Mouse (Mus musculus) embryonic facial prominence, embryonic 11.5 days (tissue): ENCODE results near the gene Saxo1. TPM values are rescaled to one million over a fixed set of nuclear protein-coding genes. Genes with fewer than 3 reads are reported as not detected.

Experiments used
- ATAC-seq: fragments of 200-750 bp; cut with Nextera tagmentation; replicated peaks from 2 replicates; pipeline ENCODE4 v1.8.0; 2017; ENCODE audit warnings: low read depth; ENCODE audit not compliant: insufficient number of reproducible peaks, low FRiP score, low TSS enrichment
- DNase-seq: peaks from one replicate; pipeline ENCODE4 v3.0.0-alpha.2; 2015; ENCODE audit warnings: low spot score
- H3K27ac ChIP-seq: fragments of 300-500 bp; sonication (generic); replicated peaks from 2 replicates; pipeline ENCODE4 v1.5.1; 2014; ENCODE audit warnings: mild to moderate bottlenecking, low read depth, low read length, control low read depth
- H3K27me3 ChIP-seq: fragments of 300-500 bp; sonication (generic); 2 replicates; pipeline ENCODE4 v1.6.1; 2014; ENCODE audit warnings: mild to moderate bottlenecking, low read length, moderate library complexity, mixed read lengths; ENCODE audit not compliant: control insufficient read depth, insufficient read depth
- H3K36me3 ChIP-seq: fragments of 300-500 bp; sonication (generic); replicated peaks from 2 replicates; pipeline ENCODE4 v1.6.1; 2014; ENCODE audit warnings: low read depth, mild to moderate bottlenecking, low read length, moderate library complexity, mixed read lengths; ENCODE audit not compliant: control insufficient read depth, insufficient read depth
- H3K4me1 ChIP-seq: fragments of 300-500 bp; sonication (generic); 2 replicates; pipeline ENCODE4 v1.6.1; 2014; ENCODE audit warnings: low read length, mixed read lengths; ENCODE audit not compliant: control insufficient read depth, insufficient read depth
- H3K4me2 ChIP-seq: fragments of 300-500 bp; sonication (generic); 2 replicates; pipeline ENCODE4 v1.6.1; 2014; ENCODE audit warnings: low read depth, mild to moderate bottlenecking, control low read depth, low read length, moderate library complexity
- H3K4me3 ChIP-seq: fragments of 300-500 bp; sonication (generic); 2 replicates; pipeline ENCODE4 v1.5.1; 2014; ENCODE audit warnings: low read depth, low read length, control low read depth
- H3K9ac ChIP-seq: fragments of 300-500 bp; sonication (generic); replicated peaks from 2 replicates; pipeline ENCODE4 v1.6.1; 2014; ENCODE audit warnings: mild to moderate bottlenecking, control low read depth, low read length
- H3K9me3 ChIP-seq: fragments of 300-500 bp; sonication (generic); replicated peaks from 2 replicates; pipeline ENCODE4 v1.6.1; 2016; ENCODE audit warnings: mild to moderate bottlenecking, low read length, inconsistent platforms, mixed read lengths; ENCODE audit not compliant: control insufficient read depth
- WGBS: fragments of 180-500 bp; shearing (Covaris S2); extraction: QIAGEN DNeasy Blood & Tissue Kit; methylation state at CpG from one replicate; pipeline ENCODE4 v1.1.7; 2014; 5-methylcytosine and 5-hydroxymethylcytosine counted together
- polyA plus RNA-seq: library from polyadenylated mRNA; unstranded; fragments of >200 nt; fragmentation: Nextera tagmentation; extraction: Ambion mirVana; gene quantifications from 2 replicates; pipeline ENCODE4 v1.2.1, GENCODE M21; 2014

Saxo1 gene
- polyA plus RNA-seq, 1 experiment from 2014 or later, result not detected

- H3K9ac ChIP-seq, result no peak overlapping the region
- DNase-seq (no peak), ATAC-seq (no peak)
- H3K4me3 ChIP-seq, result no peak overlapping the region
- no peaks in the 10 kb centered on the region for H3K36me3 ChIP-seq
- no peaks in the 10 kb centered on the region for H3K4me1 ChIP-seq
- no peak overlapping the region for H3K4me2 ChIP-seq
- H3K27me3 ChIP-seq, result no peaks in the 10 kb centered on the region
- no peak overlapping the region for H3K27ac ChIP-seq
- no peaks in the 10 kb centered on the region for H3K9me3 ChIP-seq
- WGBS, result 89% methylated on average over 4 of the region's 4 CpGs
Observed at GRCm38 (mm10) chr4:86486491-86486890, 71.6 kb downstream of the Saxo1 start.

- no peak overlapping the region for H3K4me3 ChIP-seq
- H3K27me3 ChIP-seq, result no peaks in the 10 kb centered on the region
- H3K36me3 ChIP-seq, result no peaks in the 10 kb centered on the region
- 64% methylated on average over 6 of the region's 6 CpGs for WGBS
- no peak for DNase-seq
- H3K9me3 ChIP-seq, result no peaks in the 10 kb centered on the region
- H3K27ac ChIP-seq, result no peak overlapping the region
- ATAC-seq, result no peak
- H3K4me1 ChIP-seq, result no peaks in the 10 kb centered on the region
- H3K4me2 ChIP-seq, result no peak overlapping the region
- H3K9ac ChIP-seq, result no peak overlapping the region
Observed at GRCm38 (mm10) chr4:86485052-86485451, 73.1 kb downstream of the Saxo1 start.

GRCm38 (mm10) chr4:86483686-86484085, 74.4 kb downstream of the Saxo1 start:
- no peak overlapping the region for H3K9ac ChIP-seq
- H3K36me3 ChIP-seq, result no peaks in the 10 kb centered on the region
- no peak overlapping the region for H3K4me3 ChIP-seq
- 56% methylated on average over 8 of the region's 8 CpGs for WGBS
- H3K27me3 ChIP-seq, result no peaks in the 10 kb centered on the region
- no peak overlapping the region for H3K27ac ChIP-seq
- ATAC-seq (no peak), DNase-seq (peak; percentile 53)
- H3K9me3 ChIP-seq, result no peaks in the 10 kb centered on the region
- no peak overlapping the region for H3K4me2 ChIP-seq
- no peaks in the 10 kb centered on the region for H3K4me1 ChIP-seq

- Histone ChIP-seq H3K9ac (no peak overlapping the region), H3K36me3 (no peaks in the 10 kb centered on the region), H3K4me2 (no peak overlapping the region), H3K4me3 (no peak overlapping the region), H3K4me1 (no peaks in the 10 kb centered on the region), H3K9me3 (no peaks in the 10 kb centered on the region), H3K27ac (no peak overlapping the region), H3K27me3 (no peaks in the 10 kb centered on the region)
- no peak for DNase-seq
- no peak for ATAC-seq
- 87% methylated on average over 6 of the region's 6 CpGs for WGBS
Observed at GRCm38 (mm10) chr4:86483013-86483615, 75.0 kb downstream of the Saxo1 start.

- Histone ChIP-seq H3K9me3 (no peaks in the 10 kb centered on the region), H3K9ac (no peak overlapping the region), H3K4me1 (no peaks in the 10 kb centered on the region), H3K27ac (no peak overlapping the region), H3K27me3 (no peaks in the 10 kb centered on the region), H3K4me2 (no peak overlapping the region), H3K4me3 (no peak overlapping the region), H3K36me3 (no peaks in the 10 kb centered on the region)
- ATAC-seq (no peak), DNase-seq (no peak)
- 71% methylated on average over 3 of the region's 3 CpGs for whole genome bisulfite sequencing
Observed at GRCm38 (mm10) chr4:86480891-86481290, 77.2 kb downstream of the Saxo1 start.

- ATAC-seq (no peak), DNase-seq (peak; percentile 70)
Observed at GRCm38 (mm10) chr4:86464808-86465207, 93.3 kb downstream of the Saxo1 start.

GRCm38 (mm10) chr4:86450468-86450867, 107.7 kb downstream of the Saxo1 start:
- WGBS, result 88% methylated on average over 3 of the region's 3 CpGs
- Histone ChIP-seq H3K27me3 (no peaks in the 10 kb centered on the region), H3K36me3 (no peaks in the 10 kb centered on the region), H3K9ac (no peak overlapping the region), H3K4me2 (no peak overlapping the region), H3K9me3 (no peaks in the 10 kb centered on the region), H3K4me1 (no peaks in the 10 kb centered on the region), H3K4me3 (no peak overlapping the region), H3K27ac (no peak overlapping the region)
- no peak for DNase-seq
- no peak for ATAC-seq

More at GRCm38 (mm10) chr4:86464808-86465207, 93.3 kb downstream of the Saxo1 start:
- Histone ChIP-seq H3K4me3 (no peak overlapping the region), H3K27ac (no peak overlapping the region), H3K9me3 (no peaks in the 10 kb centered on the region), H3K4me2 (no peak overlapping the region), H3K4me1 (no peaks in the 10 kb centered on the region), H3K27me3 (no peaks in the 10 kb centered on the region), H3K36me3 (no peaks in the 10 kb centered on the region), H3K9ac (no peak overlapping the region)
- 42% methylated on average over 5 of the region's 5 CpGs for WGBS

- ATAC-seq (no peak), DNase-seq (no peak)
- Histone ChIP-seq H3K9me3 (no peaks in the 10 kb centered on the region), H3K4me1 (no peaks in the 10 kb centered on the region), H3K4me3 (no peak overlapping the region), H3K36me3 (no peaks in the 10 kb centered on the region), H3K27ac (no peak overlapping the region), H3K9ac (no peak overlapping the region), H3K4me2 (no peak overlapping the region), H3K27me3 (no peaks in the 10 kb centered on the region)
- WGBS, result 81% methylated on average over 3 of the region's 3 CpGs
Observed at GRCm38 (mm10) chr4:86436336-86436735, 121.8 kb downstream of the Saxo1 start.
